Mouse (Mus musculus) C2C12 (cell line): ENCODE measurements around the gene Foxj2.

ENCODE experiments used
- CTCF ChIP-seq: IDR thresholded peaks from one replicate; pipeline ENCODE4 v1.5.1; 2011; ENCODE audit not compliant: control insufficient read depth, insufficient read depth, insufficient read length
- MAX ChIP-seq: IDR thresholded peaks from one replicate; pipeline ENCODE4 v1.6.1; 2011; ENCODE audit warnings: mild to moderate bottlenecking, control low read depth
- MYOG ChIP-seq: IDR thresholded peaks from one replicate; pipeline ENCODE4 v1.6.1; 2011; ENCODE audit not compliant: control insufficient read depth, insufficient read length; ENCODE audit errors: extremely low read depth

DNA sequence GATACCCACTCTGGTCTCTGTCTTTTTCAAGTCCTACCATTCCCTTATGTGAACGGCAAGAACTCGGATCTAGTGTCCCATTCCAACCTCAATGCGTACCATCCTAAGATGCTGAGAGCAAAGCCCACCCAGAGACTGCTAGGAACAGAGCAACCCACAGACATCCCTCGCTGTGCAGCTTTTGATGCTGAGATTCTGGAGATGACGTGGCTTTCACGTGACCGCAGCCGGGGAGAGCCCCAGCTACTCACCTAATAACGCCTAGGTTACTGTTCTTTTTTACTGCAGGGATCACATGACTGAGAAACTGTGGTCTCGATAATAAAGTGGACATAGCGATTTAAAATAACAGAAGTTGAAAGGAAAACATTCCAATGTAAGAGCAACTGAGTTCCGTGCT is 34.8 kb downstream of the Foxj2 start:
- TF ChIP-seq CTCF (no peak), MAX (no peak), MYOG (no peak)
